Mouse (Mus musculus) liver, embryonic 14.5 days (tissue): ENCODE results near the gene Amdhd2.

ENCODE experiments used
- CTCF ChIP-seq: IDR thresholded peaks from 2 replicates; pipeline ENCODE4 v1.5.1; 2016; ENCODE audit warnings: antibody characterized with exemption, low read depth, control low read depth
- EP300 ChIP-seq: IDR thresholded peaks from 2 replicates; pipeline ENCODE4 v1.6.1; 2016; ENCODE audit warnings: antibody characterized with exemption, low read depth

GRCm38 (mm10) chr17:24211631-24212440 lies 48.3 kb upstream of the Amdhd2 start:
- TF ChIP-seq EP300 (no peak), CTCF (no peak)
